Mouse (Mus musculus) E14TG2a.4 (cell line): Measurements from ENCODE around the gene Pla2g4e.

Source experiments
- CTCF ChIP-seq: conservative IDR thresholded peaks from 2 replicates; pipeline ENCODE4 v1.5.1; 2014; ENCODE audit warnings: low read length
- NANOG ChIP-seq: IDR thresholded peaks from 2 replicates; pipeline ENCODE4 v1.6.1; 2014; ENCODE audit warnings: borderline replicate concordance, low read length, mixed read lengths

DNA sequence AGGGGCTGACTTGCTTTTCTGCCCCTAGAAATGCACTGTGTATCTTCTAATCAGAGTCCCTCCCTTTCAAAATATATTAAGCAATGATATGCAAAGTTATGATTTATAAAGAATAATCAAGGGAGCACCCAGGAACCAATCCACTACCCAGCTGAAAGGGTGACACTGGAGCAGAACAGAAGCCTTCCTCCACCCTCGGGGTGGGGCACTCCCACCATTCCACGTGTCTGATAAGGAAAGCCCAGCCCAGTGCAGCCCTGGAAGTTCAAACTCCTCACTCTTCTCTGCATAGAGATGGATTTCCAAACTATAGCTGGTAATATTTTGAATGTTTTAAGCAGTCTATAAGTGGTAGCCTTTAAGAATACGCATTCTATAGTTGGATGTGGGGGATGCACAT, 13.5 kb downstream of the Pla2g4e start:
- TF ChIP-seq CTCF (no peak), NANOG (no peak)
